Mouse (Mus musculus): ENCODE results near the gene Ankrd31.

DNA sequence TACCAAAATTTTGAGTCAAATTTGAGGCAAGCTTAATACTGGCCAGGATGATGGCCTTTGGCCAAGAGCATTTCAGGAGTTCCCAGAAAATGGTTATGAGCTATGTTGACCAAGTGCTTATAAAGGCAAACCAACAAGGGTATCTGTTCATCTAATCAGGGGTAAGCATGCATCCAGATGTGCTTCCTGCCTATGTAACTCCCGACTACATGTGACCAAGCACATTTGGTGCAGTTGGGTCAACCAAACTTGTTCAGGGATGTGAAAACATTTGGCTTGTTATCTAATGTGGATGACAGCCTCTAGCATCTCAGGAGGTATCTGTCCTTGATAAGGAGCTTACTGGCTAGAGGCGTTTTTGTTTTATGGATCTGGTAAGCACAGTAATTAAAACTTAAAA, 12.8 kb downstream of the Ankrd31 start:
- TF ChIP-seq EP300 (IDR thresholded peaks at IDR 0.05; ENCODE audit: insufficient read depth, low read depth, low read length) (no peak), CTCF (IDR thresholded peaks at IDR 0.05) (no peak), POLR2A (IDR thresholded peaks at IDR 0.05; ENCODE audit: insufficient read depth, low read depth, low read length) (no peak)

Data from heart, adult 2 months (tissue).